Mouse (Mus musculus) erythroblast, embryonic 14.5 days (primary cell): Measurements from ENCODE around the gene Hydin.

Source experiments
- GATA1 ChIP-seq: IDR thresholded peaks from 2 replicates; pipeline ENCODE4 v1.6.1; 2012; ENCODE audit warnings: low read length, inconsistent platforms, mixed read lengths
- TAL1 ChIP-seq: IDR thresholded peaks from 3 replicates; pipeline ENCODE4 v1.6.1; 2012; ENCODE audit warnings: low read length, inconsistent platforms, mixed read lengths

GRCm38 (mm10) chr8:110537849-110538248 lies 271.1 kb downstream of the Hydin start:
- TF ChIP-seq TAL1 (no peak), GATA1 (no peak)
